Mouse (Mus musculus) liver, embryonic 14.5 days (tissue): Measurements from ENCODE around the gene Coro1c. TPM values are rescaled to one million over a fixed set of nuclear protein-coding genes. Genes with fewer than 3 reads are reported as not detected.

ENCODE experiments used
- ATAC-seq: fragments of 200-750 bp; cut with Nextera tagmentation; 2 replicates; pipeline ENCODE4 v1.8.0; 2017; ENCODE audit warnings: moderate number of reproducible peaks, mild to moderate bottlenecking, moderate library complexity; ENCODE audit not compliant: insufficient read depth
- DNase-seq, 3 experiments: peaks; one replicate each; pipeline ENCODE4 v3.0.0-alpha.2; 2012 to 2013; ENCODE audit warnings: low read depth in 3 of 3, low spot score in 3 of 3
- H3K27ac ChIP-seq: fragments of 300-500 bp; sonication (generic); 2 replicates; pipeline ENCODE4 v1.5.1; 2014; ENCODE audit warnings: moderate library complexity, mild to moderate bottlenecking, control low read depth, inconsistent platforms
- H3K27me3 ChIP-seq: fragments of 300-500 bp; sonication (generic); 2 replicates; pipeline ENCODE4 v1.6.1; 2014; ENCODE audit warnings: mild to moderate bottlenecking, low read length, moderate library complexity; ENCODE audit not compliant: control insufficient read depth, insufficient read depth
- H3K36me3 ChIP-seq: fragments of 300-500 bp; sonication (generic); replicated peaks from 2 replicates; pipeline ENCODE4 v1.6.1; 2014; ENCODE audit warnings: low read depth; ENCODE audit not compliant: control insufficient read depth, insufficient read depth
- H3K4me1 ChIP-seq, 2 experiments: fragments of 200-500 bp in 1 of 2; fragments of 300-500 bp in 1 of 2; sonication (generic) in 1 of 2; replicated peaks; 2 replicates each; pipeline ENCODE4 v1.6.1; 2012 to 2014; ENCODE audit warnings: antibody characterized with exemption in 1 of 2, inconsistent platforms in 1 of 2, low read length in 1 of 2; ENCODE audit not compliant: control insufficient read depth in 2 of 2, insufficient read depth in 2 of 2
- H3K4me2 ChIP-seq: fragments of 300-500 bp; sonication (generic); 2 replicates; pipeline ENCODE4 v1.6.1; 2014; ENCODE audit warnings: low read depth, mild to moderate bottlenecking, control low read depth, moderate library complexity
- H3K4me3 ChIP-seq, 2 experiments: fragments of 200-500 bp in 1 of 2; fragments of 300-500 bp in 1 of 2; sonication (generic) in 1 of 2; 2 replicates each; pipeline ENCODE4 v1.5.1; 2012 to 2014; ENCODE audit warnings: low read depth in 2 of 2, low read length in 2 of 2, mild to moderate bottlenecking in 2 of 2, control low read depth in 1 of 2, inconsistent platforms in 1 of 2, moderate library complexity in 1 of 2; ENCODE audit not compliant: insufficient read depth in 1 of 2
- H3K9ac ChIP-seq: fragments of 300-500 bp; sonication (generic); replicated peaks from 2 replicates; pipeline ENCODE4 v1.6.1; 2014; ENCODE audit warnings: mild to moderate bottlenecking, control low read depth, moderate library complexity
- H3K9me3 ChIP-seq: fragments of 300-500 bp; sonication (generic); 2 replicates; pipeline ENCODE4 v1.6.1; 2016; ENCODE audit warnings: low read length, mixed read lengths; ENCODE audit not compliant: control insufficient read depth
- CTCF ChIP-seq: IDR thresholded peaks from 2 replicates; pipeline ENCODE4 v1.5.1; 2016; ENCODE audit warnings: antibody characterized with exemption, low read depth, control low read depth
- EP300 ChIP-seq: IDR thresholded peaks from 2 replicates; pipeline ENCODE4 v1.6.1; 2016; ENCODE audit warnings: antibody characterized with exemption, low read depth
- WGBS: fragments of 180-500 bp; shearing (Covaris S2); extraction: QIAGEN DNeasy Blood & Tissue Kit; methylation state at CpG from one replicate; pipeline ENCODE4 v1.1.7; 2014; ENCODE audit not compliant: insufficient replicate concordance; 5-methylcytosine and 5-hydroxymethylcytosine counted together
- polyA plus RNA-seq, 2 experiments: library from polyadenylated mRNA; depleted of rRNA in 1 of 2; stranded (reverse) in 1 of 2; unstranded in 1 of 2; fragments of >200 nt; fragmentation: Nextera tagmentation in 1 of 2; extraction: Ambion mirVana in 1 of 2; gene quantifications; 2 replicates each; pipeline versions ENCODE4 v1.2.1 to v1.2.3; 2012 to 2014

Coro1c gene
- polyA plus RNA-seq, 2 experiments, result 26.2 to 35.6 TPM

- H3K4me3 ChIP-seq, result peak overlapping the region in 1 of 2 experiments; percentile 34; a peak in 2 of 4 replicates
Measured at GRCm38 (mm10) chr5:113799691-113800090, 108.9 kb downstream of the Coro1c start.

GRCm38 (mm10) chr5:113798525-113798924 is 110.0 kb downstream of the Coro1c start:
- H3K9ac ChIP-seq, result no peak overlapping the region
- TF ChIP-seq CTCF, result no peak
- TF ChIP-seq EP300, result no peak

More at GRCm38 (mm10) chr5:113799691-113800090, 108.9 kb downstream of the Coro1c start:
- Histone ChIP-seq H3K36me3 (no peaks in the 10 kb centered on the region), H3K27ac (no peak overlapping the region), H3K4me1 (peaks cover 0 to 6% of the 10 kb centered on the region in 2 experiments; a peak in 1 of 4 replicates), H3K27me3 (no peaks in the 10 kb centered on the region), H3K4me2 (peak overlapping the region; percentile 22; the same call in 1 of the 2 replicates), H3K9ac (no peak overlapping the region), H3K9me3 (no peaks in the 10 kb centered on the region)
- ATAC-seq (no peak), DNase-seq (no peak)
- TF ChIP-seq CTCF (no peak), EP300 (no peak)
- 52% methylated on average over 5 of the region's 5 CpGs for WGBS

GRCm38 (mm10) chr5:113797149-113797882 is 111.2 kb downstream of the Coro1c start:
- ATAC-seq (no peak), DNase-seq (no peak)
- peak overlapping the region; percentile 17 for H3K4me2 ChIP-seq
- H3K4me1 ChIP-seq, result peaks cover 0 to 6% of the 10 kb centered on the region in 2 experiments; a peak in 1 of 4 replicates
- H3K27me3 ChIP-seq, result no peaks in the 10 kb centered on the region
- H3K27ac ChIP-seq, result no peak overlapping the region
- no peak overlapping the region for H3K4me3 ChIP-seq
- 31% methylated on average over 19 of the region's 19 CpGs for WGBS
- H3K9ac ChIP-seq, result no peak overlapping the region
- no peaks in the 10 kb centered on the region for H3K36me3 ChIP-seq
- no peak for TF ChIP-seq EP300
- no peak for TF ChIP-seq CTCF
- no peaks in the 10 kb centered on the region for H3K9me3 ChIP-seq

More at GRCm38 (mm10) chr5:113798525-113798924, 110.0 kb downstream of the Coro1c start:
- no peak overlapping the region for H3K4me2 ChIP-seq
- H3K4me1 ChIP-seq, result peaks cover 0 to 6% of the 10 kb centered on the region in 2 experiments; a peak in 1 of 4 replicates
- H3K36me3 ChIP-seq, result no peaks in the 10 kb centered on the region
- H3K9me3 ChIP-seq, result no peaks in the 10 kb centered on the region
- ATAC-seq (no peak), DNase-seq (no peak)
- H3K4me3 ChIP-seq, result no peak overlapping the region
- H3K27ac ChIP-seq, result no peak overlapping the region
- 39% methylated on average over 9 of the region's 9 CpGs for WGBS
- H3K27me3 ChIP-seq, result no peaks in the 10 kb centered on the region

GRCm38 (mm10) chr5:113796401-113797148 is 112.0 kb downstream of the Coro1c start:
- H3K36me3 ChIP-seq, result no peaks in the 10 kb centered on the region
- peaks cover 0 to 8% of the 10 kb centered on the region in 2 experiments; a peak in 2 of 4 replicates for H3K4me1 ChIP-seq
- no peak overlapping the region for H3K27ac ChIP-seq
- no peak overlapping the region for H3K9ac ChIP-seq
- no peaks in the 10 kb centered on the region for H3K27me3 ChIP-seq
- no peak overlapping the region for H3K4me3 ChIP-seq
- 5% methylated on average over 13 of the region's 13 CpGs for WGBS
- DNase-seq (no peak), ATAC-seq (no peak)
- peak overlapping the region; percentile 17 for H3K4me2 ChIP-seq
- no peaks in the 10 kb centered on the region for H3K9me3 ChIP-seq
- no peak for TF ChIP-seq EP300
- no peak for TF ChIP-seq CTCF

Other genes with a start within 250 kb of the Coro1c start
- gene 1700069L16Rik, start 184.0 kb downstream of the Coro1c start, polyA plus RNA-seq (2012; rRNA removed), result not detected in 2 replicates
- gene 1700069L16Rik, start 184.0 kb downstream of the Coro1c start, polyA plus RNA-seq (2014; fragmentation: Nextera tagmentation; extraction: Ambion mirVana), result not detected in 2 replicates
- 1.2 and 1.3 TPM in 2 replicates for gene Ficd, start 173.0 kb downstream of the Coro1c start, polyA plus RNA-seq (2012; rRNA removed)
- 1.1 and 1.2 TPM in 2 replicates for gene Ficd, start 173.0 kb downstream of the Coro1c start, polyA plus RNA-seq (2014; fragmentation: Nextera tagmentation; extraction: Ambion mirVana)
- 11.6 and 15.0 TPM in 2 replicates for gene Sart3, start 136.2 kb downstream of the Coro1c start, polyA plus RNA-seq (2012; rRNA removed)
- gene Sart3, start 136.2 kb downstream of the Coro1c start, polyA plus RNA-seq (2014; fragmentation: Nextera tagmentation; extraction: Ambion mirVana), result 12.7 and 15.9 TPM in 2 replicates
- gene Iscu, start 136.0 kb downstream of the Coro1c start, polyA plus RNA-seq (2012; rRNA removed), result 46.2 and 64.9 TPM in 2 replicates
- gene Iscu, start 136.0 kb downstream of the Coro1c start, polyA plus RNA-seq (2014; fragmentation: Nextera tagmentation; extraction: Ambion mirVana), result 100 and 103 TPM in 2 replicates
- 0.94 and 1.1 TPM in 2 replicates for gene Tmem119, start 108.2 kb downstream of the Coro1c start, polyA plus RNA-seq (2012; rRNA removed)
- gene Tmem119, start 108.2 kb downstream of the Coro1c start, polyA plus RNA-seq (2014; fragmentation: Nextera tagmentation; extraction: Ambion mirVana), result 1.1 and 1.4 TPM in 2 replicates
- gene Selplg, start 76.1 kb downstream of the Coro1c start, polyA plus RNA-seq (2012; rRNA removed), result 8.8 and 10.9 TPM in 2 replicates
- 11.2 and 12.5 TPM in 2 replicates for gene Selplg, start 76.1 kb downstream of the Coro1c start, polyA plus RNA-seq (2014; fragmentation: Nextera tagmentation; extraction: Ambion mirVana)
- gene Ssh1, start 85.1 kb upstream of the Coro1c start, polyA plus RNA-seq (2012; rRNA removed), result 4.8 and 4.9 TPM in 2 replicates
- gene Ssh1, start 85.1 kb upstream of the Coro1c start, polyA plus RNA-seq (2014; fragmentation: Nextera tagmentation; extraction: Ambion mirVana), result 6.7 TPM in 2 replicates
- gene Dao, start 94.9 kb upstream of the Coro1c start, polyA plus RNA-seq (2012; rRNA removed), result not detected in 2 replicates
- not detected in 2 replicates for gene Dao, start 94.9 kb upstream of the Coro1c start, polyA plus RNA-seq (2014; fragmentation: Nextera tagmentation; extraction: Ambion mirVana)
- 3.7 and 3.9 TPM in 2 replicates for gene Usp30, start 156.7 kb upstream of the Coro1c start, polyA plus RNA-seq (2012; rRNA removed)
- 2.0 and 2.1 TPM in 2 replicates for gene Usp30, start 156.7 kb upstream of the Coro1c start, polyA plus RNA-seq (2014; fragmentation: Nextera tagmentation; extraction: Ambion mirVana)
- 0.11 TPM in 1 of 2 replicates, not detected in the other for gene Svop, start 182.8 kb upstream of the Coro1c start, polyA plus RNA-seq (2012; rRNA removed)
- 0.06 TPM in 1 of 2 replicates, not detected in the other for gene Svop, start 182.8 kb upstream of the Coro1c start, polyA plus RNA-seq (2014; fragmentation: Nextera tagmentation; extraction: Ambion mirVana)
- 3.3 and 3.9 TPM in 2 replicates for gene Alkbh2, start 219.5 kb upstream of the Coro1c start, polyA plus RNA-seq (2012; rRNA removed)
- 4.5 and 5.7 TPM in 2 replicates for gene Alkbh2, start 219.5 kb upstream of the Coro1c start, polyA plus RNA-seq (2014; fragmentation: Nextera tagmentation; extraction: Ambion mirVana)
- 13.1 and 13.3 TPM in 2 replicates for gene Ung, start 221.6 kb upstream of the Coro1c start, polyA plus RNA-seq (2012; rRNA removed)
- gene Ung, start 221.6 kb upstream of the Coro1c start, polyA plus RNA-seq (2014; fragmentation: Nextera tagmentation; extraction: Ambion mirVana), result 11.0 and 11.4 TPM in 2 replicates
- 0.22 and 0.29 TPM in 2 replicates for gene Acacb, start 237.8 kb upstream of the Coro1c start, polyA plus RNA-seq (2012; rRNA removed)
- gene Acacb, start 237.8 kb upstream of the Coro1c start, polyA plus RNA-seq (2014; fragmentation: Nextera tagmentation; extraction: Ambion mirVana), result 0.20 and 0.44 TPM in 2 replicates